Mouse (Mus musculus) forebrain, embryonic 13.5 days (tissue): ENCODE measurements at regions not wholly inside any gene's neighbourhood (a gene's known extent, or its start where the extent isn't known, plus 50 kb on each side); places are given as distances from the start of the nearest gene placed in this dataset.

ENCODE experiments used
- ATAC-seq: fragments of 200-750 bp; cut with Nextera tagmentation; 2 replicates; pipeline ENCODE4 v1.8.0; 2017
- H3K27ac ChIP-seq: fragments of 300-500 bp; sonication (generic); 2 replicates; pipeline ENCODE4 v1.5.1; 2015; ENCODE audit warnings: inconsistent platforms, mild to moderate bottlenecking, moderate library complexity
- H3K27me3 ChIP-seq: fragments of 300-500 bp; sonication (generic); 2 replicates; pipeline ENCODE4 v1.6.1; 2015; ENCODE audit warnings: mild to moderate bottlenecking, inconsistent platforms
- H3K36me3 ChIP-seq: fragments of 300-500 bp; sonication (generic); 2 replicates; pipeline ENCODE4 v1.6.1; 2015; ENCODE audit warnings: mild to moderate bottlenecking, inconsistent platforms; ENCODE audit not compliant: poor library complexity, severe bottlenecking
- H3K4me1 ChIP-seq: fragments of 300-500 bp; sonication (generic); 2 replicates; pipeline ENCODE4 v1.6.1; 2015; ENCODE audit warnings: inconsistent platforms
- H3K4me2 ChIP-seq: fragments of 300-500 bp; sonication (generic); 2 replicates; pipeline ENCODE4 v1.6.1; 2015; ENCODE audit warnings: inconsistent platforms, mild to moderate bottlenecking, moderate library complexity
- H3K4me3 ChIP-seq: fragments of 300-500 bp; sonication (generic); 2 replicates; pipeline ENCODE4 v1.5.1; 2015; ENCODE audit warnings: mild to moderate bottlenecking, inconsistent platforms
- H3K9ac ChIP-seq: fragments of 300-500 bp; sonication (generic); 2 replicates; pipeline ENCODE4 v1.6.1; 2015; ENCODE audit warnings: mild to moderate bottlenecking, inconsistent platforms
- H3K9me3 ChIP-seq: fragments of 300-500 bp; sonication (generic); replicated peaks from 2 replicates; pipeline ENCODE4 v1.6.1; 2016; ENCODE audit warnings: inconsistent platforms
- WGBS: fragments of 180-500 bp; shearing (Covaris S2); methylation state at CpG from one replicate; pipeline ENCODE4 v1.1.7; 2015; 5-methylcytosine and 5-hydroxymethylcytosine counted together

DNA sequence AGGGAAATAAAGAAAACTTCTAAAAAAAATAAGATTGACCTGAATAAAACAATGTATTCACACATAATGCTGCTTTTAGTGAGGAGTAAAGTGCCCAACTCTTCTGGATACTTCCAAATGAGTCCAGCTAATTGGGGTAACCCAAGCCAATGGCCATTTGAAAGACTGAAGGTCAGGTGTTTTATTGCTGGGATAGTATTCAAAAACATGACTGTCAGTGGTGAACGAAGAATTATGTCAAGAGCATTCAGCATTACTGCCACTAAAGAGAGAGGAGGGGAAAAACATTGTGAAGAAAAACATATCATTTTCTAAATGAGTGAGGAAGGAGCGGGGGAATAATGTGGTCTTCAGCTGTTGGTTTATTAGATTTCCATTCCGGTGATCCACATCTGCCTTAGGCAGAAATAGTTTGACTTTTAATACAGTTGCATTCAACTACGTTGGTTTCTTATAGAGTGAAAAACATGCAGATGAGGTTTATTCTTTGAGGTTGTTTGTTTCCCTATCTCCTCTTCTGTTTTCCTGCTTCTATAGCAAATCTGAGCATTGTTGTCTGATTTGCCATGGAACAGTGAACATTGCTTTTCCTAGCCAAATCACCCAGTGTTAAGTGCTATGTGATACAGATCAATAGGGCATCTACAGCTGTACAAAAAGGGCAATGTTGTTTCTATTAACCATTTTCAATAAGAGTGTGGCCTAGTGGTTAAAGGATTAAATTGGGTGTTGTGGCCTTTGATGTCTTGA is 435.3 kb upstream of the Ccnh start:
- WGBS: 23% methylated on average over 4 of the region's 4 CpGs
- Histone ChIP-seq H3K4me3 (no peak overlapping the region), H3K36me3 (no peaks in the 10 kb centered on the region), H3K27ac (peak overlapping the region; percentile 88), H3K4me2 (peak overlapping the region; percentile 1; the same call in 1 of the 2 replicates), H3K4me1 (peaks cover 55% of the 10 kb centered on the region), H3K27me3 (no peaks in the 10 kb centered on the region), H3K9ac (no peak overlapping the region), H3K9me3 (no peaks in the 10 kb centered on the region)
- ATAC-seq: no peak

- no peaks in the 10 kb centered on the region for H3K9me3 ChIP-seq
- no peak for ATAC-seq
- peak overlapping the region; percentile 35 for H3K4me2 ChIP-seq
- H3K4me1 ChIP-seq: peaks cover 51% of the 10 kb centered on the region
- H3K4me3 ChIP-seq: peak overlapping the region; percentile 5
- 48% methylated on average over 8 of the region's 8 CpGs for WGBS
- H3K27me3 ChIP-seq: no peaks in the 10 kb centered on the region
- H3K9ac ChIP-seq: peak overlapping the region; percentile 58
- no peaks in the 10 kb centered on the region for H3K36me3 ChIP-seq
- H3K27ac ChIP-seq: peak overlapping the region; percentile 88
Measured at GRCm38 (mm10) chr13:84754821-84755725, 434.1 kb upstream of the Ccnh start.

GRCm38 (mm10) chr13:84756796-84757335 is 432.3 kb upstream of the Ccnh start:
- H3K27me3 ChIP-seq: no peaks in the 10 kb centered on the region
- H3K27ac ChIP-seq: peak overlapping the region; percentile 90
- H3K4me3 ChIP-seq: no peak overlapping the region; the same call in 1 of the 2 replicates
- 52% methylated on average over 6 of the region's 6 CpGs for WGBS
- H3K4me2 ChIP-seq: peak overlapping the region; percentile 49
- ATAC-seq: no peak
- H3K36me3 ChIP-seq: no peaks in the 10 kb centered on the region
- H3K4me1 ChIP-seq: peaks cover 47% of the 10 kb centered on the region
- peak overlapping the region; percentile 63 for H3K9ac ChIP-seq
- no peaks in the 10 kb centered on the region for H3K9me3 ChIP-seq

DNA sequence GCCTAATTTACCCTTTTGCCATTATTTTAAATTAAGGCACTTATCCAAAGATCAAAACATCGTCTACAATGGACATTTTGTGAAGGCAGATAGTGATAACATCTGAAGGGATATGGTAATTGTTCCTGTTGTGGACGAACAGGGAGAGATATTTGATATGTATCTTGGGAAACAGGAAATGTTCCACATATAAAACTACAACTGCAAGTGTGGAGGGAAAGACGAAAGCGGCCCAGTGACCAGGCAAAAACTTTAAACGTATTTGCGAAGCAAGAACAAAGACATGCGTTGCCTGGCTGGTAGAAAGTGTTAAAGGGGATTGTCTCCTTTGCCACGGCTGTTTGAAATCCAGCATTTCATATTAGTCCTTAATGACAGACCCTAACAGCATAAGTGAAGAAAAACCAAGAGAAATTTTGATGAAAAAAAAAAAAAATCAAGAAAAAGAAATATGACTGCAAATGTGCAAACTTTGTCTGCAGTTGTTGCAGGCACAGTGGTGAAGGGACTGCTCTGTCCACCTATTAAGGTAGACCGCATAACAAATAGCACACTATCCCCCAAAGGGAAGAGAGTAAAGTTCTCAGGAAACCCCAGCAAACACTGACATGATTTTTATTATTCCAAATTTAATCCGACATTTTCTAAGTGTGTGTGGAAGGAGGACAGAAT is 431.2 kb upstream of the Ccnh start:
- Histone ChIP-seq H3K4me3 (peak overlapping the region; percentile 18; the same call in 1 of the 2 replicates), H3K4me2 (peak overlapping the region; percentile 51), H3K27ac (peak overlapping the region; percentile 90), H3K27me3 (no peaks in the 10 kb centered on the region), H3K36me3 (no peaks in the 10 kb centered on the region), H3K9ac (peak overlapping the region; percentile 60), H3K4me1 (peaks cover 46% of the 10 kb centered on the region), H3K9me3 (no peaks in the 10 kb centered on the region)
- peak; percentile 69 for ATAC-seq
- WGBS: 9% methylated on average over 10 of the region's 10 CpGs

DNA sequence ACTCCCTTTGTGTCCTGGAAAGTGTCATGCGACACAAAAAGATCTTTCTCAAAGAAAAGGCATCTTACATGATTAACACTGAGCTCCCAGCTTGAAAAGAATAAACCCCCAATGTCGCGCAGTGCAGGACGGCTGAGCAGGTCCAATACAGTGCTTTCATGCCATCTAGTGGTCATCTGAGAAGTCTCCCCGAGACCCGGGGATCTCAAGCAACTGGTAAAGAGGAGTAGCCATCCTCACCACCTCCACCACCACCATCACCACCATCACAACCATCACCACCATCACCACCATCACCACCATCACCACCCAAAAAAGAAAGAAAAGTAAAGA is 430.7 kb upstream of the Ccnh start:
- Histone ChIP-seq H3K4me3 (peak overlapping the region; percentile 18; the same call in 1 of the 2 replicates), H3K36me3 (no peaks in the 10 kb centered on the region), H3K4me2 (peak overlapping the region; percentile 51), H3K27ac (peak overlapping the region; percentile 90), H3K9me3 (no peaks in the 10 kb centered on the region), H3K27me3 (no peaks in the 10 kb centered on the region), H3K4me1 (peaks cover 45% of the 10 kb centered on the region), H3K9ac (peak overlapping the region; percentile 60)
- WGBS: 0% methylated on average over 6 of the region's 6 CpGs
- ATAC-seq: peak; percentile 96

DNA sequence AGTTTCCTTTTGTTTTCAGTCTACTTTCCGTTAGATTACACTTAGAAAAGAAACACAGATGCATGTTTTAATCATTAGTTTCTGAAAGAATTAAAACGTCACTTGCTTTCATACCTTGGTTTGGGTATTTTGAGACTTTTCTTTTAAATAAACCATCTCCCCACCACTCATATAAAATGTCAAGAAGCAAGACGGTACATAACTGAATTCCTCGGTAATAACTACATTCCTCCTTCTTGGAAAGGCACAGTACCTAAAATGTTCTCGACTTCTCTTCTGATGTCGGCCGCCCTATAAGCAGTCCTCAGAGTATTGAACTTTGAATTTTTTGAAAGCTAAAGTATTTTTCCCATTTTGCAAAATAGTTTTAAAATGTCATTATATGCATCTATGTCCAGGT is 430.1 kb upstream of the Ccnh start:
- Histone ChIP-seq H3K4me3 (no peak overlapping the region), H3K4me1 (peaks cover 43% of the 10 kb centered on the region), H3K27me3 (no peaks in the 10 kb centered on the region), H3K9ac (peak overlapping the region; percentile 51; the same call in 1 of the 2 replicates), H3K27ac (peak overlapping the region; percentile 51), H3K4me2 (peak overlapping the region; percentile 30; the same call in 1 of the 2 replicates), H3K36me3 (no peaks in the 10 kb centered on the region), H3K9me3 (no peaks in the 10 kb centered on the region)
- no peak for ATAC-seq
- 49% methylated on average over 7 of the region's 7 CpGs for WGBS

DNA sequence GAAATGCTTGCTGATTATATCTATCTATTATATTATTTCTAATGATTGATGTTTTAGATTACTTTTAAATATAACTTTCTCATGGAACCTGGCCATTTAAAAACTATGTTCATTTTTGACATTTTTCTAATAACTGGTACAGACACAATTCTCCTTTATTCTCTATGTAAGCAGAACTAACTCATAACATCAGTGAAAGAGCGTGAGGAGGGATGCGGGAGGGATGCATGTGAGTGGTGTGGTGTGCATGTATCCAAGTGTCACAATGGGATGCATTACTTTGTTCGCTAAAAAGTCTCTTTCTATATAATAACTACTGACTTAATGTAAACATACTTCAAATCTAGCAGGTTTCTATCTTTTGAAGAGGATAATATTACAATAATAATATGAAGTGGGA is 428.7 kb upstream of the Ccnh start:
- Histone ChIP-seq H3K27ac (peak overlapping the region; percentile 76), H3K27me3 (no peaks in the 10 kb centered on the region), H3K4me2 (peak overlapping the region; percentile 27; the same call in 1 of the 2 replicates), H3K9me3 (no peaks in the 10 kb centered on the region), H3K4me1 (peaks cover 29% of the 10 kb centered on the region), H3K36me3 (no peaks in the 10 kb centered on the region), H3K4me3 (no peak overlapping the region), H3K9ac (no peak overlapping the region; the same call in 1 of the 2 replicates)
- 37% methylated on average over 3 of the region's 3 CpGs for WGBS
- no peak for ATAC-seq

DNA sequence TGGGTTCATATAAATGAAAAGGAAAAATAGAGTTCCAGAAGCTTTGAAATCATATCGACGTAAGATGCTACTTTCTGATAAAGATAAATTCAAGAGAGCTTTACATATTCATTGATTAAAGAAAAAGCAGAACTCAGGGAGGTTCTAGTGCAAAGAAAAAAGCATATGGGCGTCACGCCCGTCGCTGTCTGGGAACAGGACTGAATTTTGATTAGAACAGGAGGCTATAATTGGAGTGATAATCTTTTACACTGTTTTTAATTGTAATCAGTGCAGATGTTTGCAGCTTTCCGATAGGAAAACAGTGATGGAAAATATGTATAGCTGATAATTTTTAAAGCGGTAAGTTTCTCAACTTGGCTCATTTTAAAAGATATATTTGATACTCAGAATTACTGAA is 428.2 kb upstream of the Ccnh start:
- H3K4me1 ChIP-seq: peaks cover 28% of the 10 kb centered on the region
- peak overlapping the region; percentile 81 for H3K27ac ChIP-seq
- ATAC-seq: no peak
- H3K27me3 ChIP-seq: no peaks in the 10 kb centered on the region
- peak overlapping the region; percentile 38; the same call in 1 of the 2 replicates for H3K4me2 ChIP-seq
- H3K4me3 ChIP-seq: 0 out of 2 replicates have a peak overlapping the region, but pooled peaks have one; percentile 15
- peak overlapping the region; percentile 50; the same call in 1 of the 2 replicates for H3K9ac ChIP-seq
- H3K36me3 ChIP-seq: no peaks in the 10 kb centered on the region
- 25% methylated on average over 8 of the region's 8 CpGs for WGBS
- H3K9me3 ChIP-seq: no peaks in the 10 kb centered on the region

DNA sequence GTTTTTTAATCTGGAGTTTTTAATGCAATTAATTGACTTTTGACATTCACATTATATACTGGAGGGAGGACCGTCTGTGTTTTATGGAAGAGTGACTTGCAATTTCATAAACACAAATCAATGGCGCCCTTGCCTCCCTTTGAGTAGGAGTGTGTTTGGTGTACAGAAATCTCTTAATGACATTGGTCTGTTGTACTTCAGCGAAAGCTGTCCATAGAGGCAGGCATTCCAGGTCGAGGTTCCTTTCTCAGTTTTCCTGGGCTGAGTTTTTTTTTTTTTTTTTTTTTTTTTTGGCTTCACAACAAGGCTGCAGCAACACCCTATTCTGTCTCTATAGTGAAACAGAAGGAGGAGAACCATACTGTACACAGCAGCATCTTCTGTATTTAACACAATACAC is 427.4 kb upstream of the Ccnh start:
- Histone ChIP-seq H3K4me2 (no peak overlapping the region), H3K36me3 (no peaks in the 10 kb centered on the region), H3K4me1 (peaks cover 25% of the 10 kb centered on the region), H3K4me3 (no peak overlapping the region), H3K9ac (no peak overlapping the region), H3K27ac (peak overlapping the region; percentile 63), H3K9me3 (no peaks in the 10 kb centered on the region), H3K27me3 (no peaks in the 10 kb centered on the region)
- peak; percentile 17; the same call in 1 of the 2 replicates for ATAC-seq
- 37% methylated on average over 4 of the region's 4 CpGs for WGBS

- no peak overlapping the region for H3K4me3 ChIP-seq
- WGBS: 44% methylated on average over 1 of the region's 1 CpGs
- no peak overlapping the region for H3K9ac ChIP-seq
- no peaks in the 10 kb centered on the region for H3K36me3 ChIP-seq
- no peak overlapping the region for H3K4me2 ChIP-seq
- no peak overlapping the region for H3K27ac ChIP-seq
- peaks cover 12% of the 10 kb centered on the region; the same call in 1 of the 2 replicates for H3K4me1 ChIP-seq
- ATAC-seq: no peak
- H3K27me3 ChIP-seq: no peaks in the 10 kb centered on the region
- H3K9me3 ChIP-seq: no peaks in the 10 kb centered on the region
Measured at GRCm38 (mm10) chr13:84763916-84764315, 425.3 kb upstream of the Ccnh start.

DNA sequence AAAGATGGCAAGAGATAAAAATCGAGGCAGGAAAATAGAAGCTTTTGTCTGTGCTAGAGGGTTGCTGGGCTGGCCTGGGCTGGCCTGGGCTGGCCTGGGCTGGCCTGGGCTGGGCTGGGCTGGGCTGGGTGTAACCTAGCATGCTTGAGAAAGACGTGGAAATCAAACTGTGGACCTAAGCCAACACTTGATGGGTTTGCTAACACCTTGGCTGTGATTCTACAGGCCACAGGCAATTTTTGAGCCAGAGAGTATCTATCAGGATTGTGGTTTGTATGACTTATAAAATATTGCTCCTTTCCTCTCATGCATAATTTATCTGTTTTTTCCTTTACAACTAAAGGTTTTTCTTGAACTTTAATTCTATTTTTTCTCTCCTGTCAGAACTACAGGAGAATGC is 417.3 kb upstream of the Ccnh start:
- Histone ChIP-seq H3K4me1 (peaks cover 5% of the 10 kb centered on the region; the same call in 1 of the 2 replicates), H3K36me3 (no peaks in the 10 kb centered on the region), H3K9me3 (no peaks in the 10 kb centered on the region), H3K9ac (no peak overlapping the region), H3K27me3 (no peaks in the 10 kb centered on the region), H3K4me3 (no peak overlapping the region), H3K27ac (no peak overlapping the region), H3K4me2 (no peak overlapping the region)
- ATAC-seq: no peak
- 50% methylated on average over 2 of the region's 2 CpGs for WGBS
